Mouse (Mus musculus) hindbrain, embryonic 16.5 days (tissue): ENCODE measurements at regions not wholly inside any gene's neighbourhood (a gene's known extent, or its start where the extent isn't known, plus 50 kb on each side); places are given as distances from the start of the nearest gene placed in this dataset.

Source experiments
- ATAC-seq: fragments of 200-750 bp; cut with Nextera tagmentation; 2 replicates; pipeline ENCODE4 v1.8.0; 2017; ENCODE audit warnings: moderate TSS enrichment, moderate library complexity
- H3K27ac ChIP-seq: fragments of 300-500 bp; sonication (generic); 2 replicates; pipeline ENCODE4 v1.5.1; 2014; ENCODE audit warnings: low read depth, mild to moderate bottlenecking, control low read depth, low read length, moderate library complexity
- H3K27me3 ChIP-seq: fragments of 300-500 bp; sonication (generic); replicated peaks from 2 replicates; pipeline ENCODE4 v1.6.1; 2014; ENCODE audit warnings: low read length; ENCODE audit not compliant: control insufficient read depth, insufficient read depth
- H3K36me3 ChIP-seq: fragments of 300-500 bp; sonication (generic); 2 replicates; pipeline ENCODE4 v1.6.1; 2014; ENCODE audit warnings: mild to moderate bottlenecking, low read length, moderate library complexity, mixed read lengths; ENCODE audit not compliant: control insufficient read depth, insufficient read depth
- H3K4me1 ChIP-seq: fragments of 300-500 bp; sonication (generic); 2 replicates; pipeline ENCODE4 v1.6.1; 2014; ENCODE audit warnings: low read depth, low read length; ENCODE audit not compliant: control insufficient read depth, insufficient read depth
- H3K4me2 ChIP-seq: fragments of 300-500 bp; sonication (generic); 2 replicates; pipeline ENCODE4 v1.6.1; 2014; ENCODE audit warnings: mild to moderate bottlenecking, low read length, control low read depth, moderate library complexity
- H3K4me3 ChIP-seq: fragments of 300-500 bp; sonication (generic); 2 replicates; pipeline ENCODE4 v1.5.1; 2014; ENCODE audit warnings: mild to moderate bottlenecking, low read length, control low read depth, moderate library complexity
- H3K9ac ChIP-seq: fragments of 300-500 bp; sonication (generic); 2 replicates; pipeline ENCODE4 v1.6.1; 2014; ENCODE audit warnings: low read depth, mild to moderate bottlenecking, control low read depth, low read length, moderate library complexity
- H3K9me3 ChIP-seq: fragments of 300-500 bp; sonication (generic); 2 replicates; pipeline ENCODE4 v1.6.1; 2014; ENCODE audit warnings: mild to moderate bottlenecking, low read length, moderate library complexity; ENCODE audit not compliant: control insufficient read depth
- WGBS: fragments of 180-500 bp; shearing (Covaris S2); extraction: QIAGEN DNeasy Blood & Tissue Kit; methylation state at CpG from one replicate; pipeline ENCODE4 v1.1.7; 2014; 5-methylcytosine and 5-hydroxymethylcytosine counted together

- no peaks in the 10 kb centered on the region; the same call in 1 of the 2 replicates for H3K9me3 ChIP-seq
- no peak for ATAC-seq
- no peaks in the 10 kb centered on the region for H3K27me3 ChIP-seq
- H3K4me2 ChIP-seq, result no peak overlapping the region
- WGBS, result 70% methylated on average over 3 of the region's 3 CpGs
- no peaks in the 10 kb centered on the region for H3K4me1 ChIP-seq
- no peak overlapping the region for H3K9ac ChIP-seq
- H3K4me3 ChIP-seq, result no peak overlapping the region
- H3K27ac ChIP-seq, result no peak overlapping the region
- no peaks in the 10 kb centered on the region for H3K36me3 ChIP-seq
Observed at GRCm38 (mm10) chr8:50007546-50007945, 1163.8 kb upstream of the Tenm3 start.

DNA sequence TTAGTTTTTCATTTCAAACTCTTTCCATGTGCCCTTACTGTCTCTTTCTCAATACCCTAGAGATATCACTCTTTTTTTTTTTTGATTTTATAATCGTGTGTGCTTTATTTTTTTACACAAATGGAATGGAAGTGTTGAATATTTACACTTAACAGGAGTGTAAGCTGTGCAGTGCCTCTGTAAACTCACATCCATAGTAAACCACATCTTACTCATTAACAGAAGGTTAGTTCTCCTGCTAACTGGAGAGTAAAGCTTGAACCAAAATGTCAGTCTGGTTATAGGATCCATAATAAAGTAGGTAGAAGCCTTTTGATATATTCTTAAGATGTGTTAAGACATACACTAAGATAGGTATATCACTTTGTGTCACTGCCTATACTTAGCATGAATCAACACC, 1160.5 kb upstream of the Tenm3 start:
- H3K4me3 ChIP-seq, result no peak overlapping the region
- ATAC-seq, result no peak
- no peak overlapping the region for H3K27ac ChIP-seq
- H3K9ac ChIP-seq, result no peak overlapping the region
- H3K9me3 ChIP-seq, result no peaks in the 10 kb centered on the region
- no peak overlapping the region for H3K4me2 ChIP-seq
- WGBS, result 55% methylated on average over 1 of the region's 1 CpGs
- H3K4me1 ChIP-seq, result no peaks in the 10 kb centered on the region
- no peaks in the 10 kb centered on the region for H3K36me3 ChIP-seq
- H3K27me3 ChIP-seq, result no peaks in the 10 kb centered on the region

DNA sequence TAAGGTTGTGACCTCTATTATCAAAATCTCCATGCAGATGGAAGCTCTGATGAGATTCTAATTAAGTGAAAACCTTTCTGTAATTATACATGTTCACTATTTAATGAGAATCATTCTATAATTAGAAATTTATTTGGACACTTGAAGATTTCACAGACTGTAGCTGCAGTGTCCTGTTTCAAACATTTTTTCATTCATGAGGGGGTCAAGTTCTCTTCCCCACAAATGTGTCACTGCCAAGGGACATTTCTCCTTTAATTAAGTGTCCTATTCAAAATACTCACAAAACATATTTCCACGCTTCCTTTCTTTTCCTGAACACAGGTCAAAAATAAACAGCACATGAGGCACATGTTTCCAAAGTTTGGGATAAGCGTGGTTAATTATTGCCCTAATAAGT, 1159.9 kb upstream of the Tenm3 start:
- H3K9ac ChIP-seq, result no peak overlapping the region
- ATAC-seq, result no peak
- WGBS, result 68% methylated on average over 2 of the region's 2 CpGs

GRCm38 (mm10) chr8:49998281-49999037, 1154.7 kb upstream of the Tenm3 start:
- no peaks in the 10 kb centered on the region for H3K27me3 ChIP-seq
- H3K9me3 ChIP-seq, result no peaks in the 10 kb centered on the region
- no peak overlapping the region for H3K27ac ChIP-seq
- H3K9ac ChIP-seq, result no peak overlapping the region
- no peak for ATAC-seq
- 27% methylated on average over 8 of the region's 8 CpGs for WGBS
- no peak overlapping the region for H3K4me2 ChIP-seq
- H3K4me3 ChIP-seq, result no peak overlapping the region
- H3K36me3 ChIP-seq, result no peaks in the 10 kb centered on the region
- H3K4me1 ChIP-seq, result no peaks in the 10 kb centered on the region

More for the DNA sequence above, 1159.9 kb upstream of the Tenm3 start:
- Histone ChIP-seq H3K9me3 (no peaks in the 10 kb centered on the region), H3K4me2 (no peak overlapping the region), H3K4me1 (no peaks in the 10 kb centered on the region), H3K36me3 (no peaks in the 10 kb centered on the region), H3K27ac (no peak overlapping the region), H3K4me3 (no peak overlapping the region), H3K27me3 (no peaks in the 10 kb centered on the region)
